ENCODE assay signal across 14 mouse cellular contexts in the genomic region with DNA sequence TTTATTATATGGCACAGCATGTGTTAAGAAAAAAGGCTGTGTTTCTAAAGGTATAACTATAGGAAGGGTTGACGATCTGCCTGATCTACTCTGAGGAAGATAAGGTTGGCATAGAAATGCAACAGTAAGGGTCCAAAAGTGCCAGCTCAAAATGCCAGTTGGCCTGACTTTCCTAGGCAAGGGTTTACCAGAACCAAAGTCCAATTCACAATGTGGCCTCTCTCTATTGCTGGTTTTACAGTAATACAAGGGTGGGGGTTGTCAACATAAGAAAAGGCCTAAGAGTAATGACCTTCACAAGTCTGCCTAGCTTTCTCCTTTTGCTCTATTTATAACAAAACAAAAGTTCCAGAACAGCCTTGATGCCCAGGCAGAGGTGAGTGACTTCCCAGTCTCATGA.
"Had no signal": no experiment of that assay in that cellular context is flagged by ENCODE, and none has a peak within 500 bp of the region (broad histone marks: within the 10 kb centered on the region; RNA-seq: fewer than 3 reads in every experiment).

No protein-coding gene starts in this region.

- H3K27ac ChIP-seq: left cerebral cortex, adult 2 months; liver, embryonic 12.5 days; liver, embryonic 15.5 days; lung, embryonic 15.5 days had no signal

- H3K4me2 ChIP-seq: liver, embryonic 12.5 days; liver, embryonic 15.5 days; lung, embryonic 15.5 days; midbrain, embryonic 11.5 days had no signal

- H3K36me3 ChIP-seq: liver, embryonic 12.5 days; liver, embryonic 15.5 days; lung, embryonic 15.5 days had no signal

- H3K9me3 ChIP-seq: liver, embryonic 12.5 days; liver, embryonic 15.5 days; lung, embryonic 15.5 days had no signal

- H3K27me3 ChIP-seq: liver, embryonic 12.5 days; liver, embryonic 15.5 days; lung, embryonic 15.5 days had no signal

- H3K4me1 ChIP-seq: liver, embryonic 12.5 days; liver, embryonic 15.5 days; lung, embryonic 15.5 days had no signal

- H3K4me3 ChIP-seq: left cerebral cortex, adult 2 months; liver, embryonic 12.5 days; liver, embryonic 15.5 days; lung, embryonic 15.5 days had no signal

- ATAC-seq: hindbrain, embryonic 16.5 days; intestine, embryonic 16.5 days; liver, embryonic 12.5 days had no signal

- H3K9ac ChIP-seq: liver, embryonic 12.5 days; liver, embryonic 15.5 days; lung, embryonic 15.5 days had no signal

- DNase-seq: layer of hippocampus, postnatal 36 days; lung, adult 18-20 months; lung, postnatal 14 days; lung, postnatal 4 days; midbrain, embryonic 14.5 days; thymus, adult 18-20 months; thymus, postnatal 36 days had no signal
